Mouse (Mus musculus) bone marrow, adult 2 months (tissue): Measurements from ENCODE around the gene Myo3b.

ENCODE experiments used
- CTCF ChIP-seq: fragments of 200-500 bp; IDR thresholded peaks from 2 replicates; pipeline ENCODE4 v1.5.1; 2011; ENCODE audit warnings: low read length, control low read depth; ENCODE audit not compliant: control insufficient read depth, insufficient read depth
- POLR2A ChIP-seq: fragments of 200-500 bp; IDR thresholded peaks from 2 replicates; pipeline ENCODE4 v1.6.1; 2011; ENCODE audit warnings: low read depth, mild to moderate bottlenecking, control low read depth, low read length, borderline replicate concordance; ENCODE audit not compliant: control insufficient read depth

DNA sequence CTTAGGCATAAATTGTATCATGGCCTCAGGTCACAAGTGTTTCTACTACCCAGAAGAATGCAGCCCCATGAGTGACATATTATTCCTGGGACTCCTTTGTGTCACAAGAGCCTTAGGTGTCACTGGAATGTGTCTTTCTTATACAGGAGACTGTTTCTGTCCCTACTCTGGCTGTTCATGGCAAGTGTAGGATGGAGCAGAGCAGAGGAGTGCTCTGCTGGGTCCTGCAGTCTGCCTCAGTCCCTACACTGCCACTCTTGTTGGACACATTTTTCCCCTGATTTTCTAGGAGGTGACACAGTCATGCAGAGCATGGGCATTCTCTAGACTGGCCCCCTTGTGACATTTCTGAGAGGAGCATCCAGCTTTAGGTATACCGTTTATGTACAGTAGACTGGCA is 350.2 kb downstream of the Myo3b start:
- TF ChIP-seq CTCF (no peak), POLR2A (no peak)
